Mouse (Mus musculus) forebrain, postnatal 0 days (tissue): ENCODE data around the gene Acta1. TPM values are rescaled to one million over a fixed set of nuclear protein-coding genes. Genes with fewer than 3 reads are reported as not detected.

Experiments
- ATAC-seq: fragments of 200-750 bp; cut with Nextera tagmentation; 2 replicates; pipeline ENCODE4 v1.8.0; 2017; ENCODE audit warnings: mild to moderate bottlenecking, moderate library complexity
- DNase-seq: peaks from one replicate; pipeline ENCODE4 v3.0.0-alpha.2; 2015
- H3K27ac ChIP-seq: fragments of 300-500 bp; sonication (generic); 2 replicates; pipeline ENCODE4 v1.5.1; 2014; ENCODE audit warnings: low read depth, mild to moderate bottlenecking, antibody characterized with exemption, low read length, moderate library complexity, mixed read lengths
- H3K27me3 ChIP-seq: fragments of 300-500 bp; sonication (generic); 2 replicates; pipeline ENCODE4 v1.6.1; 2014; ENCODE audit warnings: mild to moderate bottlenecking, low read length, mixed read lengths; ENCODE audit not compliant: insufficient read depth
- H3K36me3 ChIP-seq: fragments of 300-500 bp; sonication (generic); 2 replicates; pipeline ENCODE4 v1.6.1; 2014; ENCODE audit warnings: mild to moderate bottlenecking, moderate library complexity; ENCODE audit not compliant: insufficient read depth
- H3K4me1 ChIP-seq: fragments of 300-500 bp; sonication (generic); 2 replicates; pipeline ENCODE4 v1.6.1; 2014; ENCODE audit warnings: antibody characterized with exemption; ENCODE audit not compliant: insufficient read depth
- H3K4me2 ChIP-seq: fragments of 300-500 bp; sonication (generic); 2 replicates; pipeline ENCODE4 v1.6.1; 2014; ENCODE audit warnings: low read depth, mild to moderate bottlenecking, moderate library complexity
- H3K4me3 ChIP-seq: fragments of 300-500 bp; sonication (generic); 2 replicates; pipeline ENCODE4 v1.5.1; 2014; ENCODE audit warnings: low read depth, low read length, mixed read lengths
- H3K9ac ChIP-seq: fragments of 300-500 bp; sonication (generic); 2 replicates; pipeline ENCODE4 v1.6.1; 2014; ENCODE audit warnings: mild to moderate bottlenecking
- H3K9me3 ChIP-seq: fragments of 300-500 bp; sonication (generic); 2 replicates; pipeline ENCODE4 v1.6.1; 2016; ENCODE audit warnings: low read length
- CTCF ChIP-seq: sonication (generic); IDR thresholded peaks from 2 replicates; pipeline ENCODE4 v1.5.1; 2016; ENCODE audit warnings: antibody characterized with exemption, control low read depth, low read depth
- WGBS: fragments of 180-500 bp; shearing (Covaris S2); extraction: QIAGEN DNeasy Blood & Tissue Kit; methylation state at CpG from one replicate; pipeline ENCODE4 v1.1.7; 2014; 5-methylcytosine and 5-hydroxymethylcytosine counted together
- polyA plus RNA-seq: library from polyadenylated mRNA; unstranded; fragments of >200 nt; fragmentation: Nextera tagmentation; extraction: Ambion mirVana; gene quantifications from 2 replicates; pipeline ENCODE4 v1.2.1, GENCODE M21; 2015
- total RNA-seq: library from RNA; depleted of rRNA; stranded (reverse); fragments of >200 nt; gene quantifications from 2 replicates; pipeline ENCODE4 v1.2.3, GENCODE M21; 2014; rRNA removed

Gene Acta1
- total and polyA plus RNA-seq, 2 experiments from 2014 or later = 10.5 to 20.4 TPM

GRCm38 (mm10) chr8:123846509-123846908 lies 48.0 kb downstream of the Acta1 start:
- no peak for TF ChIP-seq CTCF
- Histone ChIP-seq H3K4me3 (no peak overlapping the region), H3K27me3 (no peaks in the 10 kb centered on the region), H3K9ac (no peak overlapping the region), H3K27ac (no peak overlapping the region), H3K4me2 (no peak overlapping the region), H3K4me1 (no peaks in the 10 kb centered on the region), H3K36me3 (peaks cover 3% of the 10 kb centered on the region; the same call in 1 of the 2 replicates), H3K9me3 (no peaks in the 10 kb centered on the region)
- DNase-seq (no peak), ATAC-seq (0 out of 2 replicates have a peak, but pooled peaks have one; percentile 40)
- 93% methylated on average over 12 of the region's 12 CpGs for WGBS

GRCm38 (mm10) chr8:123845991-123846390 lies 48.6 kb downstream of the Acta1 start:
- Histone ChIP-seq H3K4me3 (no peak overlapping the region), H3K36me3 (peaks cover 8% of the 10 kb centered on the region; the same call in 1 of the 2 replicates), H3K4me1 (no peaks in the 10 kb centered on the region), H3K4me2 (no peak overlapping the region), H3K9ac (no peak overlapping the region), H3K9me3 (no peaks in the 10 kb centered on the region), H3K27me3 (no peaks in the 10 kb centered on the region), H3K27ac (no peak overlapping the region)
- 94% methylated on average over 10 of the region's 10 CpGs for WGBS
- ATAC-seq (no peak), DNase-seq (no peak)
- no peak for TF ChIP-seq CTCF

- ATAC-seq (no peak), DNase-seq (no peak)
- Histone ChIP-seq H3K4me2 (no peak overlapping the region), H3K9me3 (no peaks in the 10 kb centered on the region), H3K4me3 (no peak overlapping the region), H3K27ac (no peak overlapping the region), H3K4me1 (no peaks in the 10 kb centered on the region), H3K9ac (no peak overlapping the region), H3K27me3 (no peaks in the 10 kb centered on the region), H3K36me3 (peaks cover 8% of the 10 kb centered on the region; the same call in 1 of the 2 replicates)
- TF ChIP-seq CTCF = no peak
- WGBS = 89% methylated on average over 13 of the region's 13 CpGs
These were observed 49.4 kb downstream of the Acta1 start for GRCm38 (mm10) chr8:123845114-123845513.

GRCm38 (mm10) chr8:123844341-123844740 lies 50.2 kb downstream of the Acta1 start:
- no peaks in the 10 kb centered on the region for H3K4me1 ChIP-seq
- peak; percentile 42 for DNase-seq
- no peaks in the 10 kb centered on the region for H3K27me3 ChIP-seq
- no peak overlapping the region for H3K4me2 ChIP-seq
- 0 out of 2 replicates have a peak overlapping the region, but pooled peaks have one; percentile 9 for H3K27ac ChIP-seq
- WGBS = 71% methylated on average over 7 of the region's 7 CpGs
- H3K36me3 ChIP-seq = peaks cover 8% of the 10 kb centered on the region; the same call in 1 of the 2 replicates
- TF ChIP-seq CTCF = no peak
- no peak overlapping the region for H3K4me3 ChIP-seq
- H3K9me3 ChIP-seq = no peaks in the 10 kb centered on the region
- H3K9ac ChIP-seq = no peak overlapping the region
- peak; percentile 27; the same call in 1 of the 2 replicates for ATAC-seq

DNA sequence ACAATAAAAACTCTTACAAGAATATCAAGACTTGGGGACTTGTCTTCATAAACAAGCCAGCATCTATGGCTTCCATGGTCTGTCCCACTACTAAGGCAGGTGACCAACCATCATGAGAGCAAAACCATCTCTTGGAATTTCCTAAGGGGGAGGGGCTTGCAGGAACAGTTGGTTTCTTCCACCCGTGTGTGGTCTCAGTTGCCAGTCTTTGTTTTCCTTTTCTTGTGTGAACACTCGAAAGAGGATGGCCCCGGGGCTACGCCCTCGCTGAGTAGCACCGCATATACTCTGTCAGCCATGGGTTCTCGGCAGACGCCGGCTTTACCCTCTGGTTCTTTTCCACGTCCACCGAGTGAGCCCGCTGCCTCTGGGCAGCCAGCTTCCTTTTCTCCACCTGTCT lies 52.5 kb downstream of the Acta1 start:
- Histone ChIP-seq H3K27me3 (no peaks in the 10 kb centered on the region), H3K4me3 (no peak overlapping the region), H3K4me2 (no peak overlapping the region), H3K27ac (no peak overlapping the region), H3K4me1 (no peaks in the 10 kb centered on the region), H3K9ac (no peak overlapping the region), H3K36me3 (peaks cover 14% of the 10 kb centered on the region), H3K9me3 (no peaks in the 10 kb centered on the region)
- no peak for DNase-seq
- ATAC-seq = no peak
- no peak for TF ChIP-seq CTCF
- whole genome bisulfite sequencing = 85% methylated on average over 12 of the region's 12 CpGs

Other genes starting within 250 kb of the Acta1 start
- gene Rhou, start 240.8 kb downstream of the Acta1 start, total RNA-seq = 41.1 and 52.5 TPM in 2 replicates
- 7.6 and 10.5 TPM in 2 replicates for gene Rhou, start 240.8 kb downstream of the Acta1 start, polyA plus RNA-seq
- gene Rab4a, start 88.8 kb downstream of the Acta1 start, total RNA-seq = 70.9 and 72.8 TPM in 2 replicates
- 113 and 127 TPM in 2 replicates for gene Rab4a, start 88.8 kb downstream of the Acta1 start, polyA plus RNA-seq
- gene Ccsap, start 34.5 kb downstream of the Acta1 start, total RNA-seq = 19.5 and 21.8 TPM in 2 replicates
- gene Ccsap, start 34.5 kb downstream of the Acta1 start, polyA plus RNA-seq = 10.0 and 10.6 TPM in 2 replicates
- 21.9 and 31.8 TPM in 2 replicates for gene Nup133, start 54.5 kb upstream of the Acta1 start, total RNA-seq
- 16.4 and 17.3 TPM in 2 replicates for gene Nup133, start 54.5 kb upstream of the Acta1 start, polyA plus RNA-seq
- 33.7 and 35.4 TPM in 2 replicates for gene Abcb10, start 88.4 kb upstream of the Acta1 start, total RNA-seq
- 8.3 and 10.4 TPM in 2 replicates for gene Abcb10, start 88.4 kb upstream of the Acta1 start, polyA plus RNA-seq
- gene Taf5l, start 126.6 kb upstream of the Acta1 start, total RNA-seq = 33.3 and 39.8 TPM in 2 replicates
- gene Taf5l, start 126.6 kb upstream of the Acta1 start, polyA plus RNA-seq = 24.4 and 26.7 TPM in 2 replicates
- gene Urb2, start 126.8 kb upstream of the Acta1 start, total RNA-seq = 12.7 and 14.8 TPM in 2 replicates
- 1.2 and 1.8 TPM in 2 replicates for gene Urb2, start 126.8 kb upstream of the Acta1 start, polyA plus RNA-seq